16 mouse cellular contexts compared by ENCODE assay signal in genomic region chr4:109106594-109106993, GRCm38 (mm10).
"Had no signal": no experiment of that assay in that cellular context is flagged by ENCODE, and none has a peak within 500 bp of the region (broad histone marks: within the 10 kb centered on the region; RNA-seq: fewer than 3 reads in every experiment).

No protein-coding gene starts in this region.

- H3K9me3 ChIP-seq: kidney, embryonic 15.5 days; limb, embryonic 10.5 days; limb, embryonic 13.5 days; liver, embryonic 13.5 days; midbrain, embryonic 12.5 days; neural tube, embryonic 13.5 days had no signal

- H3K27me3 ChIP-seq: kidney, embryonic 15.5 days; limb, embryonic 13.5 days; liver, embryonic 13.5 days; midbrain, embryonic 12.5 days; neural tube, embryonic 13.5 days had no signal

- H3K4me3 ChIP-seq: kidney, embryonic 15.5 days; limb, embryonic 10.5 days; limb, embryonic 13.5 days; liver, embryonic 13.5 days; midbrain, embryonic 12.5 days; myocyte; neural tube, embryonic 13.5 days had no signal

- H3K9ac ChIP-seq: kidney, embryonic 15.5 days; limb, embryonic 13.5 days; liver, embryonic 13.5 days; lung, embryonic 14.5 days; midbrain, embryonic 12.5 days; neural tube, embryonic 13.5 days had no signal

- H3K4me1 ChIP-seq: limb, embryonic 10.5 days; limb, embryonic 13.5 days; midbrain, embryonic 12.5 days had no signal

- H3K36me3 ChIP-seq: midbrain, embryonic 12.5 days had no signal

- H3K27ac ChIP-seq: kidney, embryonic 15.5 days; limb, embryonic 10.5 days; limb, embryonic 13.5 days; liver, embryonic 13.5 days; macrophage; midbrain, embryonic 12.5 days; neural tube, embryonic 13.5 days had no signal

- ATAC-seq: inflammation-experienced regulatory T-cells, adult 6 months; intestine, embryonic 16.5 days; midbrain, embryonic 16.5 days had no signal

- DNase-seq: kidney, postnatal 4 days; liver; liver, embryonic 13.5 days; lung, embryonic 14.5 days; right cerebral cortex, postnatal 25 days; thymus, postnatal 25 days had no signal

- H3K4me2 ChIP-seq: kidney, embryonic 15.5 days; limb, embryonic 13.5 days; liver, embryonic 13.5 days; lung, embryonic 14.5 days; midbrain, embryonic 12.5 days; neural tube, embryonic 13.5 days had no signal
